Mouse (Mus musculus): ENCODE measurements around the gene Ppard.
A peak's percentile ranks its signal among the peaks of the same experiment; 100 is the strongest.

GRCm38 (mm10) chr17:28213236-28213635 is 19.3 kb upstream of the Ppard start:
- TF ChIP-seq CTCF (IDR thresholded peaks at IDR 0.05; ENCODE audit: borderline replicate concordance, insufficient read depth, low read depth, low read length), result 0 out of 2 replicates have a peak, but pooled peaks have one; percentile 8
- TF ChIP-seq POLR2A (IDR thresholded peaks at IDR 0.05; ENCODE audit: borderline replicate concordance, insufficient read depth, low read length), result no peak
